Mouse (Mus musculus) MN1 (cell line): ENCODE data around the gene Trappc3l.

Experiments
- DNase-seq: peaks from one replicate; pipeline ENCODE4 v3.0.0-alpha.2; 2016; ENCODE audit warnings: low spot score

The Trappc3l gene

GRCm38 (mm10) chr10:34095147-34095546, 57.8 kb downstream of the Trappc3l start:
- DNase-seq, result no peak

- peak; percentile 16 for DNase-seq
Measured at GRCm38 (mm10) chr10:34095964-34096363, 58.6 kb downstream of the Trappc3l start.

- DNase-seq, result peak; percentile 71
Measured at GRCm38 (mm10) chr10:34096418-34096883, 59.1 kb downstream of the Trappc3l start, which contains the start of gene Calhm5. Gene Calhm5, minus strand, starts transcription at chr10:34096519.

GRCm38 (mm10) chr10:34110863-34111465, 73.6 kb downstream of the Trappc3l start:
- no peak for DNase-seq

- DNase-seq, result no peak
Measured at GRCm38 (mm10) chr10:34111964-34112738, 74.8 kb downstream of the Trappc3l start.

- no peak for DNase-seq
Measured at GRCm38 (mm10) chr10:34117131-34117530, 79.7 kb downstream of the Trappc3l start.

GRCm38 (mm10) chr10:34117770-34118169, 80.4 kb downstream of the Trappc3l start:
- no peak for DNase-seq

- no peak for DNase-seq
Measured at GRCm38 (mm10) chr10:34118421-34118820, 81.0 kb downstream of the Trappc3l start.

GRCm38 (mm10) chr10:34127392-34128378, 90.3 kb downstream of the Trappc3l start, which contains the start of gene Calhm6:
Gene Calhm6, minus strand, starts transcription at chr10:34127984.
- DNase-seq, result no peak

GRCm38 (mm10) chr10:34128391-34128790, 91.0 kb downstream of the Trappc3l start:
- DNase-seq, result no peak

- DNase-seq, result no peak
Measured at GRCm38 (mm10) chr10:34131356-34131755, 94.0 kb downstream of the Trappc3l start.

- DNase-seq, result no peak
Measured at GRCm38 (mm10) chr10:34136432-34136831, 99.0 kb downstream of the Trappc3l start.

GRCm38 (mm10) chr10:34138027-34138426, 100.6 kb downstream of the Trappc3l start:
- DNase-seq, result no peak

GRCm38 (mm10) chr10:34139768-34140167, 102.4 kb downstream of the Trappc3l start:
- no peak for DNase-seq

- no peak for DNase-seq
Measured at GRCm38 (mm10) chr10:34141693-34142092, 104.3 kb downstream of the Trappc3l start.

- DNase-seq, result no peak
Measured at GRCm38 (mm10) chr10:34149772-34150171, 112.4 kb downstream of the Trappc3l start.

- DNase-seq, result no peak
Measured at GRCm38 (mm10) chr10:34150454-34150853, 113.1 kb downstream of the Trappc3l start.

- DNase-seq, result no peak
Measured at GRCm38 (mm10) chr10:34151827-34152226, 114.4 kb downstream of the Trappc3l start.

GRCm38 (mm10) chr10:34155796-34156554, 118.6 kb downstream of the Trappc3l start:
- no peak for DNase-seq
